Mouse (Mus musculus) right cerebral cortex, postnatal 4 days (tissue): ENCODE results near the gene Tbx21.

Experiments
- DNase-seq: peaks from one replicate; pipeline ENCODE4 v3.0.0-alpha.2; 2022

The Tbx21 gene

DNA sequence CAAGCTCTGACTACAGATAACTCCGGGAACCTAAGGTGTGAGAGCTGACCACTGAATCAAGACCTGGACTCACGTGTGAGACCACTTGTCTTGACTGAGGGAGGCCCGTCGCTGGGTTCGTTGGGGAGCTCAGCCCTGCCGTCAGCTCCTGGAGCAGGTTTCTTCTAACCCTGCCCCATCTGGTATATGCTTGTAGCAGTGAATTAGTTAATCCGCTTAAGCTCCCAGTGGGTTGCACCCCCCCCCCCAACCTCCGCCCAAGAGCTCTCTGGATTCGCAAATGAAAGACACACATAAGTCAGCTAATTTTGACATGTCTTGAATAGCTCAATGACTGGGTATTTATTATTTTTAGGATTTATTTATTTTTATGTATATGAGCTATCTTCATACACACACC is 34.8 kb downstream of the Tbx21 start:
- no peak for DNase-seq

DNA sequence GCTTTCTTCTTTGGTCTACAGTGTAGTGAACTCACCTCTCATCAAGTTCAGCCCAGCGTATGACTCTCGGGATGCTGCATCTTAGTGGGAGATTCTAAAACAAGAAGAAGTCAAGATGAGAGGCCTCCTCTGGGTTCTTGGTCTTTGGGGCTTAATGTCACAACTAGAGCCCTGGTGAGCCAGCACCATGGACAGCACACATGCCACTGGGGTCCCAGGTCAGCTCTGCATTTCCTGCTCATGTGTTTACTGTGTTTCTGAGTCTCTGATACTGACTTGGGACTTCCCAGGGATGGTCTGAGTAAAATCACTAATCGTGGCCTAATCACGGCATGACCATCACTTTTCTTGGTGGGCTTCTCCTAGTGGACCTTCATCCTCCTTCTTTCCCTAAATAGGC is 36.4 kb downstream of the Tbx21 start:
- DNase-seq = no peak

DNA sequence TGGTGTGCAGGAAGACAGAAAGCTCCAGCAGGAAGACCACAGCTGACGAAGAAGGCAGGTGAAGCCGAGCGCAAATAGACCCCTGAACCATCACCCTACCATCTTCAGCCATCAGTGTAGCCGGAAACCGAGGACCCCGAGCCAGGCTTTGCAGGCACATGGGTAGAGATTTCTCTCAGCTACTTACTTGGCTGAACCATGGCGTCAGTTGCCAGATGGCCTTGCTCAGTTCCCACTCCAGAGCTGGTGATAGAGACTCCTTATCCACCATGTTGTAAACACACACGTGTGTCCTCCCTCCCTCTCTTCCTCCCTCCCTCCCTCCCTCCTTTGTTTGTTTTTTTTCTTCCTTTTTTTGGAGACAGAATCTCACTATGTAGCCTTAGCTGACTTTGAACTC is 40.9 kb downstream of the Tbx21 start:
- no peak for DNase-seq

DNA sequence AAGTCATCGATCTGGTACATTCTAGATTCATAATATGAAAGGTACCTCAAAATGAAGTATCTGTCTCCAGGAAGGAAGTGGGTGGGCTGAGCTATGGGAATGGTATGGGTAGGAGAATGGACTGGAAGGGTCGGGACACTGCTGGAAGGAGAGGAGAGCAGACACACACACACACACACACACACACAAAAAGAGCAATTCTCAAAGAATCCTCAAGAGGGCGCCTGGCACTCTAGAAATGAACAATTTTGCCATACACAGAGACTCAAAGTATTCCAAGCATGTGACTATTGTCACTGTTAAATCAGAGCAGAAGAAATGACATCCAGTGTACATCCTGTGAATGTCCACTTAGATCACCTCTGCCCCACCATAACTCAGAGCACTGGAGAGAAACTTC is 42.6 kb downstream of the Tbx21 start:
- peak; percentile 46 for DNase-seq

DNA sequence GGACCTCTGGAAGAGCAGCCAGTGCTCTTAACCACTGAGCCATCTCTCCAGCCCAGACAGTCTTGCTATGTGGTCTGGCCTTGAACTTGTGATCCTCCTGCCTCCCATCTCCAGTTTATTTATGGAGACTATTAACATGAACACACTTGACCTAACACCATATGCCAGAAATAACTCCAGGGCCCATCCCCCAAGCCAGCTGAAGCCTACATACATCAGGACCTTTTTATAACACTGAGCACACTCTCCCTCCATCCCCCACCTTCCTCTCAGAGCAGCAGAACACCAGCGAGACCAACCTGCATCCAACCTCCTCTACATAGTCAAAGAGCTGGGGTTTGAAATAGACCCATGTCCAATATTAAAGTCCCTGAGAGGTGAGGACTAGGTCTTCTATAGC is 44.0 kb downstream of the Tbx21 start:
- DNase-seq = no peak

DNA sequence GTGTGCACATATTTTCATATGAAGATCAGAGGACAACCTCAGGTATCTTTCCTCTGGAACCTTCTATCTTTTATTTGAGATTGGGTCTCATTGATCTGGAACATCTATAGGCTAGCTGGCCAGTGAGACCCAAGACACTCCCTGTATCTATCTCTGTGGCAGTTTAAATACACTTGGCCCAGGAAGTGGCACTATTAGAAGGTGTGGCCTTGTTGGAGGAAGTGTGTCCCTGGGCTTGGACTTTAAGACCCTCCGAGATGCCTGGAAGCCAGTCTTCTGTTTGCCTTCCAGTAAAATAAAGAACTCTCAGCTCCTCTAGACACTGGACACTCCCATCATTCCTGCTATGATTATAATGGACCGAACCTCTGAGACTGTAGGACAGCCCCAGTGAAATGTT is 45.4 kb downstream of the Tbx21 start:
- no peak for DNase-seq

DNA sequence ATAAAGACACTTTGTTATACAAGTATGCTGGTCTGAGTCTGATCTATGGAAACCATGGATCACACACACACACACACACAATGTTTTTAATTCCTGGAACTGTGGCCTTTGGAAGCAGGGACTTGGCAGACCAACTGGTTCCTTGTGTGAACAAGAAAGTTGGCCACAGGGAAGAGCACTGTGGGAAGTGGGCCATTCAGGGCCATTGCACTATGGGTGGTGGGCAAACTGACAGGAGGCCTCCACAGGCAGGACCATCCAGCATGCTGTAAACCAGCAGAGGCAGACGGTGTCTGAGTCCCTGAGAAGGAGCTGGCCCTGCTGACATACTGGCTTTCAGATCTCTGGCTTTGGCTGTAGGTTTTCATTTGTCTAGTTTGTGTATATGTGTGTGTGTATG is 45.8 kb downstream of the Tbx21 start:
- no peak for DNase-seq

DNA sequence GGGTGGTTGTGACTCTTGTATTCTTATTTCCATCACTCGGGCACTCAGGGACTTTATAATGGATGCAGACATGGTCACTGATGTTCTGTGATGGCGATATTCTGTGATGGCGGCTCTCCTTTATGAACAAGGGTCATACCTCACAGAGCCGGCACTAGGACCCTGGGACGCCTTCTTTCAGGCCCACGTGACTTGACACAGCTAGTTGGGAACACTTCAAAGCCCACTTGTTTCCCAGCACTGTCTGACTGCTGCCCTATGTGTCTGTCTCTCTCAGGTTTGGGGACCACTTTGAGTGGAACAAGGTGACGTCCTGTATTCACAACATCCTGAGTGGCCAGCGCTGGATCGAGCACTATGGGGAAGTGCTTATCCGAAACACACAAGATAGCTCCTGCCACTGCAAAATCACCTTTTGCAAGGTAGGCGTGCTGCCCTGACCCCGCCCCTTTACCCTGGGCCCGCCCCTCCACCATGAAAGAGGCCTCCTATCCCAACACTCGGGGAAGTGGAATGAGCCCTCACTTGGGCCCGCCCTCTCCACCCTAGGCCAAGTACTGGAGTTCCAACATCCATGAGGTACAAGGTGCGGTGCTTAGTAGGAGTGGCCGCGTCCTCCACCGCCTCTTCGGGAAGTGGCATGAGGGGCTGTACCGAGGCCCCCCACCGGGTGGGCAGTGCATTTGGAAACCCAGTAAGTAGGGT is 48.3 kb downstream of the Tbx21 start:
- DNase-seq = no peak

DNA sequence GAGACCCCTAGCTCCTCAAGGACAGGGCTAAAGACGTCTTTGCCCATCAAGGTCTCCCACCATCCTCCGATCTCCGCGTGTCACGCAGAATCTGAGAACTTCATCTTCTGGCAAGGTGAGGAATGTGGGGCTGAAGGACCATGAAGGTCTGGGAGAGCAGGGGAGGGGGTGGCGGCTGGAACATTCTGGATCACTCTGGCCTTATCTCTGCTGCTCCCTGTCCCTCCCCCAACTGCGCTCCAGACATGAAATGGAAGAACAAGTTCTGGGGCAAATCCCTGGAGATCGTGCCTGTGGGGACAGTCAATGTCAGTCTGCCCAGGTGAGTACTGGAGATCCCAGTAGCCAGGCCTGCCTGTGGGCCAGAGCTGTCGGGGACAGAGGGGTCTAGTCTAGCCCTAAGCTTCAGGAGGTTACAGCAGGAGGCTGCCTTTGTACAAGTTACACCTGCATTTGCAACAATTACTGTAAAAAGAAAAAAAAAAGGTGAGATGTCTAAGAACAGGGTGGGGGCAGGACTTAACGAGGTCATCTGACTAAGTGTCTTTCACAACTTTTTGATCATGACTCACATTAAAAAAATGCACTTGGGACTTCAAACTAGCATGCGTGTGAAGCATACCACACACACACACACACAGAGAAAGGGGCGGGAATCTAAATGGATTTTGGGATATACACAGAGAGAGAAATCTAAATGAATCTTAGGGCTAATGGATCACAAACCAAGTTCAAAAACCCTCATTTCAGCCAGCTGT is 49.4 kb downstream of the Tbx21 start:
- no peak for DNase-seq

DNA sequence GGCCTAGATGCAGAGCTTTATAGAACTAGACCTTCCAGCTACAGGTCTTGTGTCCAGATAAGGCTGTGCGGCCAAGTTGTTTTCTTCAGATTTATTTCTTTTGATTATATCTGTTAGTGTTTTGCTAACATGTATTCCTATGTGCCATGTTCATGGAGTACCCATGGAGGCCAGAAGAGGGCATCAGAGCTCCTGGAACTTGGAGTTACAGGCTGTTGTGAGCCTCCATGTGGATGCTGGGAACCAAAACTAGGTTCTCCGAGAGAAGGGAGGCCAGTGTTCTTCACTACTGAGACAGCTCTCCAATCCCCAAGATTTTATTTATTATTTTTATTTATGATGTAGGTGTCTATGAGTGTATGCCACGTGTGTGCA is 51.2 kb downstream of the Tbx21 start:
- no peak for DNase-seq

DNA sequence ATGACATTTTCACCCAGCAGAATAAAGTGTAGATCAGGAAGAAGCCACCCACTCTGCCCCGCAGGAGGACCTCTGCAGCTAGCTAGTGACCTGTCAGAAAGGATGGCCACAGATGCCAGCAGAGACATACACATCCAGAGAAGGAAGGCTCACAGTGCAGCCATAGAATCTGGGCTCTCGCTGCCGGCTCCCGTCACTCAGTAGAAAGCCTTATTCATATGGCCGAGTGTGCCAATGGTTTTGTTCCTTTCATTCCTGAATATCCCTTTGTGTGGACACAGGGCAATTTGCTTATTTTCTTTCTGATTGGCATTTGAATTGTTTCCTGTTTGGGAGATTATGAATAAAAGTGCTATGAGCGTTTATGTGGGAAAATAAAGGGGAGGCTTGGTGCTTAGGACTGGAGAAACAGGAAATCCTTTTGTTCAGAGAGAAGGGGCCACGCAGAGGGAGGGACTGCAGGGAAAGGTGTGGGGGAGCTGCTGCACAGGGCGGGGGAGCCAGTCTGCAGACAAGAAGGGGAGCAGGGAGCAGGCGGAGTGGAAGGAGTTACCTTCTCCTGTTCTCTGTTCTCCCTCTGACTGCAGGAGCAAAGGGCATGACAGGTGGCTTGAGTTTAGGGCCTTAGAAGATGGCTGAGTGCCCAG is 51.7 kb downstream of the Tbx21 start:
- no peak for DNase-seq

DNA sequence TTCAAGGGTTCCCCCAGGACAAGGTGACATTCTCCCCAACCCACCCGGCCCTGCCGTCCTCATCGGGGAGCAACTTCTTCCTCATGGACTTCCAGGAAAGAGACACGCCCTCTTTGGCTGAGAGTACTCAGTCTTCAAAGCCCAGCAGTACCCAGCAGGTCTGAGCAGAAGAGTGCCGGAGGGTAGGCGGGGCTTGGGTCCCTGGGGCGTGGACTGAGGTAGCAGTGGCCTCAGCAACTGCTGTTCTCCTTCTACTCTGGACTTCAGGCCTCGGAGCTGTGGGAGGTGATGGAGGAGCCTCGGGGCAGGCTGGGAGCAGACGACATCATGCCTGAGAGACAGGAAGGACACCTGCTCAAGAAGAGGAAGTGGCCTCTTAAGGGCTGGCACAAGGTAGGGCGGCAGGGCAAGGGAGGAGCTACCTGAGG is 62.9 kb downstream of the Tbx21 start:
- no peak for DNase-seq

DNA sequence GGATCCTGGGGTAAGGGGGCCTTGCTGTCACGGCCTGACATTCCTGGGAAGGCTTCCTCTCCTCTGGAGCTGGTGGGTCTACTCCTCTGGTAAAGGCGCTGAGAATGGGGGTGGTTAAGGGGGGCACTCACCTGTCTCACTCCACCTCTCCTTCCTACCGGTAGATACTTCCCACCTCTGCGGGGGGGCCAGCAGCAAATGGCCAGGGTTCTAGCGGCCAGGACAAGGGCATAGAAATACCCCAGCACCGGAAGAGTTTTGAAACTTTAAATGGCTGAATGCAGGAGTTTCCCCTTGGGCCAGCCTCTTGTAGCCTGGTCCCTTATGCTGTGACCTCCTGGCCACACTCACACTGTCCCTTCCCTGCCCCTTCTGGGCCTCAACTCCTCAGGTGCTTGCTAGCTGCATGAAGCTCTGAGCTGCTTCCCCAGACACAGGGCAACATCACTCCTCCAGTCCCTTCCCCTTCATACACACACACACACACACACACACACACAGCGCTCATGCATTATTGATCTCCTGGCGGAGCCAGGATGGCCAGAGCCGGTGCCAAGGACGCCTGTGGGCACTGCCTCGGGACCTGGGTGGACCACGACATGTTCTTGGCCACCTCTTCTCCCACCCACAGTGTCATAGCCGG is 64.1 kb downstream of the Tbx21 start:
- peak; percentile 30 for DNase-seq

DNA sequence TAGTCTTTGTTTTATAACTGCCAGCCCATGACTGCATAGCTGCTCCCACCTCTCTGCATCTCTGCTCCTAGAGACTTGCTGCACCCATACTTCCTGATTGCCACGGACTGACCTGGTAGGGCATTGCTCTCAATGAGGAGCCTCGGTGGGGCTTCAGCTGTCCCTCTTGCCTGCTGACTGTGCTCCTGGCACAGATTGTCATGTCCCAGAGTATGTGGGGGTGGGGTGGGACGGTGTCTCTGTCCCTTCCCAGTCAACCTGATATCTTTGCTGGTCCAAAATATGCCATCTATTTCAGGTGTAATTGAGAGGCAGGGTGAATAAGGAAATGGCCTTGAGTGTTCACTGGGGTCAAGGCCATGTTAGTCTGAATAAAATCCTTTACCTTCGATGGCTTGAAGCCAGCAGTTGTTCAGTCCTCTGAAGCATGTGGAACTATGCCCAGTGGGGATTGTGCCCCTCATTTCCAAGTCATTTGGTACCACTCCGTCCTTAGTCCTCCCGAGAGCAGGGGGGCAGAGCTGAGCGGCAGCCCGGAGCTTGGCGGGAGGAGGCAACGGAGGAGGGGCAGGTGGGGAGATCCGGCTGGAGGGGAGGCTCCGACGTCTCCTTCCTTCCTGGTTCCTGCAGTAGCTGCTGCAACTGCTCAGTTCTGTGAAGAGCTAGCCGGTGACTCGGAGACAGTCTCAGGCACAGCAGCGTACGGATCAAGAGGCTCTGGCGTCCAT is 64.8 kb downstream of the Tbx21 start, which contains the start of gene Osbpl7:
Gene Osbpl7, plus strand, starts transcription at position 413 of the 728 bp plus-strand sequence.
- peak; percentile 83 for DNase-seq

DNA sequence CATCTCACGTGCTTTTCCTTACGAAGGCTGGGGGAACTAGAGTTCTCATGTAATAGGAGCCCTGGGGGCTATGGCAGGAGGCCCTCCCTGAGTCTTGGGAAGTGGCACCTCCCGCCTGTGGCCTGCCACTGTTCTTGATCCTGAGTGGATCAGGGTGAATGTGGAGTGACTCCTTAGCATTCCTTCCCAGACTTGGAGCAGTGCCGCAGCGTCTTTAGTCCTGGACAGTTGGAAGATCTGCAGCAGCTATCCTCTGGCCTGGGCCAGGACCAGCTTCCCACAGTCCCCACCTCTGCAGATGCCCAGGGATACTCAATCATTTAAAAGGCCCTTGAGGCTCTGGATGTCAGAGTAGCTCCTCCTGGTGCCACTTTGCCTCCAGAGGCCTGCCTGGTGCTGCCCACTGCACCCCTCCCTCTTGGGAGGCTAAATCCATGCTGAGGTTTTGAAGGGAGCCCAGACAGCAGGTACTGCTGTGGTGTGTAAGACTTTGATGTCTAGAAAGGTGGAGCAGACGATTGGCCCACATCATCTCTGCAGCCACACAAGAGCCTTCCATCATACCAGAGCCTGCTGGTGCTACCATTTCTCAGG is 65.5 kb downstream of the Tbx21 start:
- no peak for DNase-seq

DNA sequence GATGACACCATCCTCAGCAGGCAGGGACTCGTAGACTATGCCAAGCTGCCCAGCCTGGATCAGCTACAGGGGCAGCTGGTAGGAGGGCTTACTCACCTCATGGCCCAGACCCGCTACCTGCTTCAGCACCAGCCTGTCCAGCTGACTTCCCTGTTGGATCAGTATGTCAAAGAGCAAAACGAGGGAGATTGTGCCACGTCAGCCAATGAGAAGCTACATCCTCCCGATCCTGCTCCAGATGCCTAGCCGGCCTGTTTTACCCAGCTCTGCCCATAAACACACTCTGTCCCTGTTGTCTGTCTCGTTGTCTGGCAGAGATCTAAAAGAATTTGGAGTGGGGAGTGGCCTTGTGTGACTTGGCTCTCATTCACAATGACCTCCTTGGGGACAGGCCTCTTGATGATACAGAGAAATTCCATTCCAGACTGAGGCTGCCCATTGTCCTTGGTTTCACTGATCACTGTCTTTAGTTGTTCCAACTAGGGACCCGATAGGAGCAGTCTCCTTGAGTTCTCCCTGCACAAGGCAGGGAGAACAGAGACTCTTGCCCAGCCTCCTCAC is 67.0 kb downstream of the Tbx21 start:
- DNase-seq = no peak
